Mouse (Mus musculus) heart, embryonic 11.5 days (tissue): ENCODE results near the gene F2rl3. TPM values are rescaled to one million over a fixed set of nuclear protein-coding genes. Genes with fewer than 3 reads are reported as not detected.
A peak's percentile ranks its signal among the peaks of the same experiment; 100 is the strongest.

Experiments used
- ATAC-seq: fragments of 200-750 bp; cut with Nextera tagmentation; replicated peaks from 2 replicates; pipeline ENCODE4 v1.8.0; 2017; ENCODE audit warnings: moderate library complexity; ENCODE audit not compliant: insufficient number of reproducible peaks, low FRiP score, low TSS enrichment
- H3K27ac ChIP-seq: fragments of 300-500 bp; sonication (generic); 2 replicates; pipeline ENCODE4 v1.5.1; 2014; ENCODE audit warnings: mild to moderate bottlenecking, low read depth, low read length
- H3K27me3 ChIP-seq: fragments of 300-500 bp; sonication (generic); 2 replicates; pipeline ENCODE4 v1.6.1; 2014; ENCODE audit warnings: mild to moderate bottlenecking, low read length, mixed read lengths; ENCODE audit not compliant: control insufficient read depth, insufficient read depth
- H3K36me3 ChIP-seq: fragments of 300-500 bp; sonication (generic); 2 replicates; pipeline ENCODE4 v1.6.1; 2014; ENCODE audit warnings: mild to moderate bottlenecking, low read length, moderate library complexity, mixed read lengths; ENCODE audit not compliant: control insufficient read depth, insufficient read depth
- H3K4me1 ChIP-seq: fragments of 300-500 bp; sonication (generic); 2 replicates; pipeline ENCODE4 v1.6.1; 2014; ENCODE audit warnings: low read length; ENCODE audit not compliant: control insufficient read depth, insufficient read depth
- H3K4me2 ChIP-seq: fragments of 300-500 bp; sonication (generic); 2 replicates; pipeline ENCODE4 v1.6.1; 2014; ENCODE audit warnings: mild to moderate bottlenecking, moderate library complexity
- H3K4me3 ChIP-seq: fragments of 300-500 bp; sonication (generic); 2 replicates; pipeline ENCODE4 v1.5.1; 2014; ENCODE audit warnings: low read depth, low read length
- H3K9ac ChIP-seq: fragments of 300-500 bp; sonication (generic); 2 replicates; pipeline ENCODE4 v1.6.1; 2014; ENCODE audit warnings: mild to moderate bottlenecking, low read depth, low read length, moderate library complexity
- H3K9me3 ChIP-seq: fragments of 300-500 bp; sonication (generic); replicated peaks from 2 replicates; pipeline ENCODE4 v1.6.1; 2016; ENCODE audit warnings: low read length; ENCODE audit not compliant: control insufficient read depth
- WGBS: fragments of 180-500 bp; shearing (Covaris S2); extraction: QIAGEN DNeasy Blood & Tissue Kit; methylation state at CpG from one replicate; pipeline ENCODE4 v1.1.7; 2014; ENCODE audit not compliant: insufficient replicate concordance; 5-methylcytosine and 5-hydroxymethylcytosine counted together
- polyA plus RNA-seq: library from polyadenylated mRNA; unstranded; fragments of >200 nt; fragmentation: Nextera tagmentation; extraction: Ambion mirVana; gene quantifications from 2 replicates; pipeline ENCODE4 v1.2.1, GENCODE M21; 2014

Gene F2rl3
- polyA plus RNA-seq = 1.2 and 1.3 TPM in 2 replicates

GRCm38 (mm10) chr8:72761322-72762051 lies at the start of gene F2rl3:
Gene F2rl3 (plus strand): TSS chr8:72761880.
- Histone ChIP-seq H3K4me1 (no peaks in the 10 kb centered on the region), H3K36me3 (peaks cover 19% of the 10 kb centered on the region), H3K4me2 (no peak within 1 kb of the TSS), H3K9me3 (no peaks in the 10 kb centered on the region), H3K9ac (no peak within 1 kb of the TSS), H3K27me3 (no peaks in the 10 kb centered on the region), H3K4me3 (no peak within 1 kb of the TSS), H3K27ac (no peak within 1 kb of the TSS)
- WGBS = 53% methylated on average over 7 of the region's 7 CpGs
- no peak for ATAC-seq

GRCm38 (mm10) chr8:72712569-72712968 lies 49.1 kb upstream of the F2rl3 start:
- ATAC-seq = no peak
- no peak overlapping the region for H3K4me2 ChIP-seq
- no peaks in the 10 kb centered on the region for H3K9me3 ChIP-seq
- H3K27me3 ChIP-seq = no peaks in the 10 kb centered on the region
- no peak overlapping the region for H3K9ac ChIP-seq
- WGBS = 59% methylated on average over 6 of the region's 6 CpGs
- H3K27ac ChIP-seq = no peak overlapping the region
- H3K4me1 ChIP-seq = no peaks in the 10 kb centered on the region
- no peaks in the 10 kb centered on the region for H3K36me3 ChIP-seq
- no peak overlapping the region for H3K4me3 ChIP-seq

- Histone ChIP-seq H3K36me3 (no peaks in the 10 kb centered on the region), H3K27ac (no peak overlapping the region), H3K27me3 (no peaks in the 10 kb centered on the region), H3K9ac (no peak overlapping the region), H3K4me3 (no peak overlapping the region), H3K4me1 (no peaks in the 10 kb centered on the region), H3K4me2 (no peak overlapping the region), H3K9me3 (no peaks in the 10 kb centered on the region)
- no peak for ATAC-seq
- WGBS = 71% methylated on average over 5 of the region's 5 CpGs
These were observed 45.1 kb upstream of the F2rl3 start for GRCm38 (mm10) chr8:72716594-72716993.

- H3K4me1 ChIP-seq = peaks cover 5% of the 10 kb centered on the region; the same call in 1 of the 2 replicates
- no peak overlapping the region for H3K4me3 ChIP-seq
- H3K27ac ChIP-seq = no peak overlapping the region
- H3K4me2 ChIP-seq = no peak overlapping the region
- peaks cover 1% of the 10 kb centered on the region; the same call in 1 of the 2 replicates for H3K36me3 ChIP-seq
- ATAC-seq = no peak
- no peak overlapping the region for H3K9ac ChIP-seq
- H3K9me3 ChIP-seq = no peaks in the 10 kb centered on the region
- no peaks in the 10 kb centered on the region for H3K27me3 ChIP-seq
- 23% methylated on average over 1 of the region's 1 CpGs for WGBS
These were observed 41.1 kb upstream of the F2rl3 start for GRCm38 (mm10) chr8:72720541-72720940.

- H3K27ac ChIP-seq = no peak within 1 kb of the TSS
- no peaks in the 10 kb centered on the region for H3K27me3 ChIP-seq
- peaks cover 5% of the 10 kb centered on the region; the same call in 1 of the 2 replicates for H3K4me1 ChIP-seq
- peak; percentile 96 for ATAC-seq
- H3K36me3 ChIP-seq = peaks cover 20% of the 10 kb centered on the region
- peak within 1 kb of the TSS; percentile 96 for H3K4me2 ChIP-seq
- WGBS = 13% methylated on average over 56 of the region's 56 CpGs
- no peaks in the 10 kb centered on the region for H3K9me3 ChIP-seq
- H3K4me3 ChIP-seq = peak within 1 kb of the TSS; percentile 97
- H3K9ac ChIP-seq = peak within 1 kb of the TSS; percentile 98
These were observed 38.7 kb upstream of the F2rl3 start, which contains the start of gene Sin3b for GRCm38 (mm10) chr8:72722769-72723650. Gene Sin3b (plus strand): TSS chr8:72723285.

DNA sequence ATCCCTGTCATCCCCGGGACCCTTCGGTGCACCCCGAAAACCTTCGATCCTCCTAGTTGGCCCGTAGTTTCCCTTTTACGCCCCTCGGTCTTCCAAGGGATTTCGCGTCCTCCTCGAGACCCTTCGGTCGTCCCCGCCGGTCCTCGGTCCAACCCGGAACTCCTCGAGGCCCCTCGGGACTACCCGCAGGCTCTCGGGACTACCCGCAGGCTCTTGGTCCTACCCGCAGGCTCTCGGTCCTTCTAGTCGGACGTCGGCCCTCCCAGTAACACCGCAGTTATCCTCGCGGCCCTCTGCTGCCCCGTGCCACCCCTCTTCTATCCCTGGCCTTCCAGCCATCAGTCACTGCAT lies 38.1 kb upstream of the F2rl3 start:
- peaks cover 5% of the 10 kb centered on the region; the same call in 1 of the 2 replicates for H3K4me1 ChIP-seq
- H3K4me2 ChIP-seq = peak overlapping the region; percentile 96
- WGBS = under 1% methylated on average over 30 of the region's 30 CpGs
- peak overlapping the region; percentile 98 for H3K9ac ChIP-seq
- peak overlapping the region; percentile 97 for H3K4me3 ChIP-seq
- peaks cover 23% of the 10 kb centered on the region for H3K36me3 ChIP-seq
- H3K27me3 ChIP-seq = no peaks in the 10 kb centered on the region
- H3K9me3 ChIP-seq = no peaks in the 10 kb centered on the region
- ATAC-seq = no peak
- H3K27ac ChIP-seq = no peak overlapping the region

GRCm38 (mm10) chr8:72728636-72729035 lies 33.0 kb upstream of the F2rl3 start:
- no peaks in the 10 kb centered on the region for H3K9me3 ChIP-seq
- peaks cover 5% of the 10 kb centered on the region; the same call in 1 of the 2 replicates for H3K4me1 ChIP-seq
- H3K4me3 ChIP-seq = no peak overlapping the region
- no peaks in the 10 kb centered on the region for H3K27me3 ChIP-seq
- 90% methylated on average over 1 of the region's 1 CpGs for WGBS
- H3K4me2 ChIP-seq = no peak overlapping the region
- no peak overlapping the region for H3K27ac ChIP-seq
- peaks cover 62% of the 10 kb centered on the region for H3K36me3 ChIP-seq
- ATAC-seq = no peak
- H3K9ac ChIP-seq = no peak overlapping the region

GRCm38 (mm10) chr8:72735001-72735400 lies 26.7 kb upstream of the F2rl3 start:
- Histone ChIP-seq H3K4me1 (no peaks in the 10 kb centered on the region), H3K9ac (no peak overlapping the region), H3K27ac (0 out of 2 replicates have a peak overlapping the region, but pooled peaks have one; percentile 22), H3K36me3 (peaks cover 54% of the 10 kb centered on the region), H3K9me3 (no peaks in the 10 kb centered on the region), H3K4me3 (no peak overlapping the region), H3K4me2 (no peak overlapping the region), H3K27me3 (no peaks in the 10 kb centered on the region)
- peak; percentile 16; the same call in 1 of the 2 replicates for ATAC-seq
- 69% methylated on average over 5 of the region's 5 CpGs for WGBS
